Mouse (Mus musculus) urinary bladder, postnatal 4 days (tissue): ENCODE data around the gene Sp1.
A peak's percentile ranks its signal among the peaks of the same experiment; 100 is the strongest.

ENCODE experiments used
- DNase-seq, 2 experiments: peaks; one replicate each; pipeline ENCODE4 v3.0.0; 2021 to 2022; ENCODE audit warnings: low spot score in 2 of 2

The Sp1 gene

GRCm38 (mm10) chr15:102405489-102406195, at the start of gene Sp1:
Gene Sp1, plus strand, starts transcription at chr15:102406143.
- DNase-seq: peak; percentile 98

- no peak for DNase-seq
These were observed 49.2 kb upstream of the Sp1 start for GRCm38 (mm10) chr15:102356501-102357325.

GRCm38 (mm10) chr15:102358126-102358525, 47.8 kb upstream of the Sp1 start:
- DNase-seq: no peak

- DNase-seq: no peak
These were observed 47.1 kb upstream of the Sp1 start for GRCm38 (mm10) chr15:102358834-102359233.

GRCm38 (mm10) chr15:102362648-102363047, 43.3 kb upstream of the Sp1 start:
- no peak for DNase-seq

GRCm38 (mm10) chr15:102364678-102365077, 41.3 kb upstream of the Sp1 start:
- DNase-seq: no peak

GRCm38 (mm10) chr15:102366238-102366637, 39.7 kb upstream of the Sp1 start:
- DNase-seq: no peak

GRCm38 (mm10) chr15:102366733-102367344, 39.1 kb upstream of the Sp1 start, which contains the start of gene Sp7:
Gene Sp7, minus strand, starts transcription at chr15:102367182.
- no peak for DNase-seq

- no peak for DNase-seq
These were observed 36.0 kb upstream of the Sp1 start for GRCm38 (mm10) chr15:102369972-102370371.

GRCm38 (mm10) chr15:102370727-102371126, 35.2 kb upstream of the Sp1 start:
- no peak for DNase-seq

- DNase-seq: peak in 1 of 2 experiments; percentile 41
These were observed 29.3 kb upstream of the Sp1 start for GRCm38 (mm10) chr15:102376453-102377162.

GRCm38 (mm10) chr15:102377163-102377543, 28.8 kb upstream of the Sp1 start:
- DNase-seq: peak; percentile 80 to 90

GRCm38 (mm10) chr15:102377810-102378262, 28.1 kb upstream of the Sp1 start:
- DNase-seq: peak in 1 of 2 experiments; percentile 40

GRCm38 (mm10) chr15:102381575-102381974, 24.4 kb upstream of the Sp1 start:
- DNase-seq: peak; percentile 74 to 87

- DNase-seq: no peak
These were observed 22.3 kb upstream of the Sp1 start for GRCm38 (mm10) chr15:102383671-102384070.

- no peak for DNase-seq
These were observed 19.3 kb upstream of the Sp1 start for GRCm38 (mm10) chr15:102386640-102387039.

- no peak for DNase-seq
These were observed 17.0 kb upstream of the Sp1 start for GRCm38 (mm10) chr15:102388942-102389341.

- no peak for DNase-seq
These were observed 13.4 kb upstream of the Sp1 start for GRCm38 (mm10) chr15:102392520-102392919.

GRCm38 (mm10) chr15:102393584-102394014, 12.3 kb upstream of the Sp1 start:
- DNase-seq: no peak

- no peak for DNase-seq
These were observed 10.9 kb upstream of the Sp1 start for GRCm38 (mm10) chr15:102395061-102395460.

GRCm38 (mm10) chr15:102398629-102399028, 7.3 kb upstream of the Sp1 start:
- no peak for DNase-seq
